Mouse (Mus musculus): ENCODE data around the gene Hpse.

DNA sequence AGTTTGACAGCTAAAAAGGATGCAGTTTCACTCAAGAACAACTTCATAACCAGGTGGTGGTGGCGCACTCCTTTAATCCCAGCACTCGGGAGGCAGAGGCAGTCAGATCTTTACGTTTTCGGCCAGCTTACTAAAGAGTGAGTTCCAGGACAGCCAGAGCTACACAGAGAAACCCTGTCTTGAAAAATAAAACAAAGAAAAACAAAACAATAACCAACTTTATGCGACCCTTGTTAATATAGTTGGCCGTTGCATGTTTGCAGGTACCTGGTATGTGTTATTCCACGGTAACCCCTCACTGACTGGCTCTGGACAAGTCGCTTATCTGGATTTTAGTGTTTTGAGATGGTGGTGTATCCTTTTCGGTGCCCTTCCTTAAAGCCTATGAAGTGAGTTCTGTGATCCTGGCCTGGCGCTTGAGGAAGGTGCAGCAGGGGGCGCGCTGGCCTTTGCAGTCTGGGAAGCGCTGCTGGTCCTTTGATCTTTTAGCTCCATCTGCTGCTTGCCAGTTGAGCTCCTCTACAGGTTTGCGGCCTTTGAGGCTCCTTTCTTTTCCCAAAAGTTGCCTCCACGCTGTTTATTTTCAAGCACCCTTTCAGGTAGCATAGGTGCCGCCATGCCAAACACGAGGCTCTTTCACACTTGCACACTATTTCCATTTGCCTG lies 44.7 kb downstream of the Hpse start, which contains the start of gene Coq2:
- TF ChIP-seq CTCF (IDR thresholded peaks at IDR 0.05; ENCODE audit: extremely low read depth, insufficient read length, insufficient replicate concordance, low read depth, low read length): peak; percentile 92
- no peak for TF ChIP-seq POLR2A (IDR thresholded peaks at IDR 0.05; ENCODE audit: low read depth, low read length)

Data from small intestine, adult 2 months (tissue).